Mouse (Mus musculus) gastrocnemius, adult 2 months (tissue): ENCODE measurements around the gene Gm20388. TPM values are rescaled to one million over a fixed set of nuclear protein-coding genes. Genes with fewer than 3 reads are reported as not detected.
A peak's percentile ranks its signal among the peaks of the same experiment; 100 is the strongest.

Experiments
- DNase-seq: peaks from one replicate; pipeline ENCODE4 v3.0.0; 2022
- H3K27ac ChIP-seq: fragments of 200-600 bp; 2 replicates; pipeline ENCODE4 v1.8.1; 2022; ENCODE audit warnings: mild to moderate bottlenecking
- H3K4me3 ChIP-seq: fragments of 200-600 bp; 2 replicates; pipeline ENCODE4 v1.8.1; 2022; ENCODE audit warnings: mild to moderate bottlenecking, moderate library complexity
- CTCF ChIP-seq: fragments of 200-600 bp; IDR thresholded peaks from 2 replicates; pipeline ENCODE4 v1.8.1; 2022; ENCODE audit warnings: antibody characterized with exemption, mild to moderate bottlenecking, moderate library complexity
- intact Hi-C: fragments of 180-260 bp; cut with DNase I; formaldehyde crosslinking; loops from one replicate; pipeline ENCODE4 v1.15.1; 2025
- total RNA-seq, 2 experiments: library from RNA; stranded (reverse); gene quantifications; 2 replicates each; pipeline ENCODE4 v1.2.3; 2021

The Gm20388 gene
- total RNA-seq, 2 experiments from 2014 or later, result 6.1 to 15.0 TPM

- H3K27ac ChIP-seq, result peak overlapping the region; percentile 84
- intact Hi-C loops, result no loop called here
- H3K4me3 ChIP-seq, result peak overlapping the region; percentile 33
- TF ChIP-seq CTCF, result peak; percentile 32; the same call in 1 of the 2 replicates
- peak; percentile 46 for DNase-seq
These were observed 2054.3 kb downstream of the Gm20388 start for GRCm38 (mm10) chr8:121964716-121965512.

GRCm38 (mm10) chr8:121966110-121966509 is 2055.5 kb downstream of the Gm20388 start:
- no peak for TF ChIP-seq CTCF
- Histone ChIP-seq H3K27ac (peak overlapping the region; percentile 84), H3K4me3 (no peak overlapping the region)
- intact Hi-C loops, result no loop called here
- DNase-seq, result peak; percentile 78

- peak; percentile 52 for DNase-seq
- intact Hi-C loops, result no loop called here
- no peak for TF ChIP-seq CTCF
- Histone ChIP-seq H3K27ac (peak overlapping the region; percentile 84), H3K4me3 (no peak overlapping the region)
These were observed 2056.2 kb downstream of the Gm20388 start for GRCm38 (mm10) chr8:121966714-121967448.

GRCm38 (mm10) chr8:121967977-121968376 is 2057.3 kb downstream of the Gm20388 start:
- no peak overlapping the region for H3K4me3 ChIP-seq
- no peak for TF ChIP-seq CTCF
- no peak for DNase-seq
- intact Hi-C loops, result no loop called here
- peak overlapping the region; percentile 84 for H3K27ac ChIP-seq

GRCm38 (mm10) chr8:121968542-121968941 is 2057.9 kb downstream of the Gm20388 start:
- Histone ChIP-seq H3K27ac (peak overlapping the region; percentile 84), H3K4me3 (no peak overlapping the region)
- intact Hi-C loops, result no loop called here
- no peak for DNase-seq
- TF ChIP-seq CTCF, result no peak

- DNase-seq, result no peak
- no peak for TF ChIP-seq CTCF
- H3K27ac ChIP-seq, result no peak overlapping the region
- intact Hi-C loops, result loop anchor here (10.0 kb wide), 1 partner anchor 365 kb away; no protein-coding TSS in a partner anchor
- H3K4me3 ChIP-seq, result no peak overlapping the region
These were observed 2059.6 kb downstream of the Gm20388 start for GRCm38 (mm10) chr8:121970225-121970624.

GRCm38 (mm10) chr8:121971488-121972058 is 2060.9 kb downstream of the Gm20388 start:
- Histone ChIP-seq H3K27ac (no peak overlapping the region), H3K4me3 (no peak overlapping the region)
- no peak for TF ChIP-seq CTCF
- intact Hi-C loops, result loop anchor here (10.0 kb wide), 1 partner anchor 363 kb away; no protein-coding TSS in a partner anchor
- DNase-seq, result no peak

- no peak for TF ChIP-seq CTCF
- DNase-seq, result no peak
- intact Hi-C loops, result loop anchor here (10.0 kb wide), 1 partner anchor 361 kb away; no protein-coding TSS in a partner anchor
- no peak overlapping the region for H3K27ac ChIP-seq
- no peak overlapping the region for H3K4me3 ChIP-seq
These were observed 2063.3 kb downstream of the Gm20388 start for GRCm38 (mm10) chr8:121973906-121974305.

- intact Hi-C loops, result loop anchor here (1.0 to 10.0 kb wide), 4 partner anchors 161 to 357 kb away; no protein-coding TSS in a partner anchor
- TF ChIP-seq CTCF, result peak; percentile 92
- H3K27ac ChIP-seq, result peak overlapping the region; percentile 80
- peak; percentile 51 for DNase-seq
- H3K4me3 ChIP-seq, result peak overlapping the region; percentile 34
These were observed 2067.4 kb downstream of the Gm20388 start for GRCm38 (mm10) chr8:121977819-121978590.

- TF ChIP-seq CTCF, result no peak
- intact Hi-C loops, result loop anchor here (1.0 to 10.0 kb wide), 4 partner anchors 161 to 356 kb away; no protein-coding TSS in a partner anchor
- H3K27ac ChIP-seq, result peak overlapping the region; percentile 80
- peak overlapping the region; percentile 34 for H3K4me3 ChIP-seq
- DNase-seq, result peak; percentile 82
These were observed 2068.0 kb downstream of the Gm20388 start for GRCm38 (mm10) chr8:121978670-121979069.

GRCm38 (mm10) chr8:121980792-121981519 is 2070.3 kb downstream of the Gm20388 start:
- Histone ChIP-seq H3K27ac (no peak overlapping the region), H3K4me3 (no peak overlapping the region)
- no peak for TF ChIP-seq CTCF
- DNase-seq, result no peak
- intact Hi-C loops, result no loop called here
